Mouse (Mus musculus) cerebellum, adult 2 months (tissue): Measurements from ENCODE around the gene Lsm14b. TPM values are rescaled to one million over a fixed set of nuclear protein-coding genes. Genes with fewer than 3 reads are reported as not detected.
A peak's percentile ranks its signal among the peaks of the same experiment; 100 is the strongest.

Experiments used
- DNase-seq, 2 experiments: peaks; one replicate each; pipeline ENCODE4 v3.0.0; 2021
- H3K27ac ChIP-seq: fragments of 200-500 bp; 2 replicates; pipeline ENCODE4 v1.5.1; 2012; ENCODE audit warnings: low read length, control low read depth, inconsistent platforms; ENCODE audit not compliant: insufficient read depth
- H3K27me3 ChIP-seq: fragments of 200-500 bp; 2 replicates; pipeline ENCODE4 v1.6.1; 2012; ENCODE audit warnings: inconsistent platforms, mild to moderate bottlenecking, low read length, moderate library complexity; ENCODE audit not compliant: control insufficient read depth, insufficient read depth
- H3K4me1 ChIP-seq: fragments of 200-500 bp; 2 replicates; pipeline ENCODE4 v1.6.1; 2011; ENCODE audit warnings: low read length; ENCODE audit not compliant: control insufficient read depth, insufficient read depth
- H3K4me3 ChIP-seq: fragments of 200-500 bp; replicated peaks from 2 replicates; pipeline ENCODE3; 2011; ENCODE audit warnings: mild to moderate bottlenecking, low read depth, low read length, control low read depth; ENCODE audit not compliant: insufficient read depth
- CTCF ChIP-seq: fragments of 200-500 bp; IDR thresholded peaks from 2 replicates; pipeline ENCODE4 v1.5.1; 2011; ENCODE audit warnings: low read depth, mild to moderate bottlenecking, control low read depth, low read length, moderate library complexity, borderline replicate concordance; ENCODE audit not compliant: insufficient read depth
- POLR2A ChIP-seq: fragments of 200-500 bp; IDR thresholded peaks from 2 replicates; pipeline ENCODE4 v1.6.1; 2011; ENCODE audit warnings: low read length, control low read depth, borderline replicate concordance; ENCODE audit not compliant: insufficient read depth
- WGBS: fragments of 180-500 bp; shearing (Covaris S2); methylation state at CpG from one replicate; pipeline ENCODE4 v1.1.7; 2018; 5-methylcytosine and 5-hydroxymethylcytosine counted together
- polyA plus RNA-seq: library from polyadenylated mRNA; depleted of rRNA; stranded (reverse); fragments of >200 nt; gene quantifications from 2 replicates; pipeline ENCODE4 v1.2.3, GENCODE M21; 2012

Lsm14b gene
- polyA plus RNA-seq, 1 experiment, result 79.3 TPM

- Histone ChIP-seq H3K27ac (no peak overlapping the region), H3K27me3 (no peaks in the 10 kb centered on the region), H3K4me3 (no peak overlapping the region), H3K4me1 (peaks cover 2% of the 10 kb centered on the region; the same call in 1 of the 2 replicates)
- WGBS, result 64% methylated on average over 3 of the region's 3 CpGs
- no peak for TF ChIP-seq CTCF
- no peak for TF ChIP-seq POLR2A
- no peak for DNase-seq
These were observed 9.2 kb downstream of the Lsm14b start for GRCm38 (mm10) chr2:180033956-180034355.

GRCm38 (mm10) chr2:180034753-180035152 lies 10.0 kb downstream of the Lsm14b start:
- Histone ChIP-seq H3K4me3 (no peak overlapping the region), H3K27ac (no peak overlapping the region), H3K27me3 (no peaks in the 10 kb centered on the region), H3K4me1 (peaks cover 8% of the 10 kb centered on the region; the same call in 1 of the 2 replicates)
- DNase-seq, result no peak
- 44% methylated on average over 5 of the region's 5 CpGs for WGBS
- TF ChIP-seq POLR2A, result no peak
- no peak for TF ChIP-seq CTCF

GRCm38 (mm10) chr2:180040406-180040805 lies 15.6 kb downstream of the Lsm14b start:
- TF ChIP-seq POLR2A (no peak), CTCF (no peak)
- H3K27ac ChIP-seq, result no peak overlapping the region
- no peaks in the 10 kb centered on the region for H3K27me3 ChIP-seq
- H3K4me3 ChIP-seq, result peak overlapping the region; percentile 14
- H3K4me1 ChIP-seq, result peaks cover 28% of the 10 kb centered on the region
- 35% methylated on average over 6 of the region's 6 CpGs for WGBS
- DNase-seq, result no peak

- DNase-seq, result no peak
- Histone ChIP-seq H3K27me3 (no peaks in the 10 kb centered on the region), H3K27ac (peak overlapping the region; percentile 50), H3K4me3 (peak overlapping the region; percentile 97), H3K4me1 (peaks cover 28% of the 10 kb centered on the region)
- TF ChIP-seq CTCF, result no peak
- no peak for TF ChIP-seq POLR2A
- WGBS, result 1% methylated on average over 66 of the region's 66 CpGs
These were observed 16.9 kb downstream of the Lsm14b start for GRCm38 (mm10) chr2:180041577-180042255.

GRCm38 (mm10) chr2:180042256-180042857 lies 17.6 kb downstream of the Lsm14b start, which contains the start of the genes Psma7 and Ss18l1:
TSS of gene Psma7 (minus strand) at chr2:180042433.
TSS of gene Ss18l1 (plus strand) at chr2:180042509.
- H3K4me3 ChIP-seq, result peak within 1 kb of the TSS; percentile 97
- H3K27ac ChIP-seq, result peak within 1 kb of the TSS; percentile 92
- H3K27me3 ChIP-seq, result no peaks in the 10 kb centered on the region
- DNase-seq, result peak; percentile 92
- peaks cover 28% of the 10 kb centered on the region for H3K4me1 ChIP-seq
- WGBS, result under 1% methylated on average over 76 of the region's 78 CpGs
- TF ChIP-seq POLR2A (peak; percentile 84), CTCF (no peak)

- peak in 1 of 2 experiments; percentile 61 for DNase-seq
- no peak for TF ChIP-seq CTCF
- no peak for TF ChIP-seq POLR2A
- Histone ChIP-seq H3K4me3 (peak overlapping the region; percentile 97), H3K27me3 (no peaks in the 10 kb centered on the region), H3K4me1 (peaks cover 28% of the 10 kb centered on the region), H3K27ac (peak overlapping the region; percentile 92)
- under 1% methylated on average over 66 of the region's 66 CpGs for WGBS
These were observed 18.2 kb downstream of the Lsm14b start for GRCm38 (mm10) chr2:180042858-180043515.

- 33% methylated on average over 4 of the region's 4 CpGs for WGBS
- peak in 1 of 2 experiments; percentile 44 for DNase-seq
- TF ChIP-seq POLR2A (no peak), CTCF (peak; percentile 51; the same call in 1 of the 2 replicates)
These were observed 20.5 kb downstream of the Lsm14b start for GRCm38 (mm10) chr2:180045283-180045682.

GRCm38 (mm10) chr2:180047580-180047979 lies 22.8 kb downstream of the Lsm14b start:
- no peak overlapping the region for H3K4me3 ChIP-seq
- H3K27ac ChIP-seq, result no peak overlapping the region
- no peak for DNase-seq
- TF ChIP-seq CTCF, result no peak
- TF ChIP-seq POLR2A, result no peak
- WGBS, result 95% methylated on average over 3 of the region's 3 CpGs
- H3K27me3 ChIP-seq, result no peaks in the 10 kb centered on the region
- peaks cover 18% of the 10 kb centered on the region for H3K4me1 ChIP-seq

More at GRCm38 (mm10) chr2:180045283-180045682, 20.5 kb downstream of the Lsm14b start:
- H3K4me3 ChIP-seq, result no peak overlapping the region
- H3K4me1 ChIP-seq, result peaks cover 22% of the 10 kb centered on the region
- no peak overlapping the region for H3K27ac ChIP-seq
- no peaks in the 10 kb centered on the region for H3K27me3 ChIP-seq
